Mouse (Mus musculus) gastrocnemius, postnatal 14 days (tissue): Measurements from ENCODE around the gene Rab4b. TPM values are rescaled to one million over a fixed set of nuclear protein-coding genes. Genes with fewer than 3 reads are reported as not detected.

ENCODE experiments used
- DNase-seq: peaks from one replicate; pipeline ENCODE4 v3.0.0; 2021; ENCODE audit warnings: mixed read lengths
- intact Hi-C: fragments of 180-260 bp; cut with DNase I; formaldehyde crosslinking; loops from one replicate; pipeline ENCODE4 v1.15.1; 2025; ENCODE audit warnings: low total_unique reads
- long read RNA-seq, 2 experiments: library from polyadenylated mRNA; stranded (forward); transcript quantifications; one replicate each; pipeline ENCODE4 v2.0.0; 2021
- total RNA-seq, 2 experiments: library from RNA; stranded (reverse); gene quantifications; 2 replicates each; pipeline ENCODE4 v1.2.3; 2021

Rab4b gene
- 10 to 100 TPM; 19.7 to 20.0 TPM for total RNA-seq
- long read RNA-seq, experiment 1, transcript Rab4b-201 (8 exons, 1,192 nt) = major isoform, 16 of 41 reads
- long read RNA-seq, experiment 1, partial matches to known transcripts = 21 of 41 reads
- long read RNA-seq, experiment 1, other reads (novel, unspliced or antisense) = 2 of 41 reads
- long read RNA-seq, experiment 2, transcript Rab4b-201 (8 exons, 1,192 nt) = major isoform, 15 of 23 reads
- long read RNA-seq, experiment 2, partial matches to known transcripts = 2 of 23 reads
- long read RNA-seq, experiment 2, other reads (novel, unspliced or antisense) = 3 of 23 reads

DNA sequence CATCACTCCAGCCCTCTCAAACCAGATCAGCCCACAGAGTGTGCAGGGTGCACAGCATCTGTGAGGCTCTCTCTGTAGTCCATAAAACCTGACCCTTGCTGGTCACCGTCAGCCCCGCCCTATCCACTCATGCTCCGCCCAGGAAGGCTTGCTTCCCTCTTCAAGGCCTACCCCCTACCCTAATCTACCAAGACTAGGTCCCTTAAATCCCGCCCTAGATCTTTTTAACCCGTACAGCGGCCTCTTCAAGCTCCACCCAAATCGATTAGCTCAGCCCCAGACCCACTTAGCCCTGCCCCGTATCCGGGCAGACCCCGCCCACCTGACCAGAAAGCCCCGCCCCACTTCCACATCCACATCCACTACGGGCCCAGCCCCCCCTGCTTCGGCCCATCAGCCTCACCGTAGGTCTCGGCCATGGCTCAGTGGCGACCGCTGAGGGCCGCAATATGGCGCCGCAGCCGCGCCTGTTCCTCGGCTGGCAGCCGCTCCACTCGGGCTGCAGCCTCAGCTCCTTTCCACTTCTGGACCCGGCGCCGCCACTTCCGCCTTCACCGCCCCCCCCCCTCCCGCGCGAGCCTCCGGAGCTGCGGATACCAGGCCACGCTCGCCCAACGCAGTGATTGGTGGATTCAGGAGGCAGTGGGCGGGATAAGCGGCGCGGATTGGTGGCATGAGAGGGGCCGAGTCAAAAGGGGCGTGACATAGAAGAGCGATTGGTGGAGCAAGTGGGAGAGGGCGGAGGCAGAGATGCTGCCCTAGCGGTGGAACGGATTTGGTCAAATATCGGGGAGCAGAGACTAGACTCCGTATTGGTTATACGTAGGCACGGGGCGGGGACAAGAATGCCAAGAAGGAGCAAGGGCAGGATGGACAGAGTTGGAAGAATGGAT lies at the start of gene Rab4b:
Gene Rab4b (minus strand): TSS at position 573 of the 893 bp plus-strand sequence.
- peak; percentile 98 for DNase-seq
- intact Hi-C loops = no loop called here

DNA sequence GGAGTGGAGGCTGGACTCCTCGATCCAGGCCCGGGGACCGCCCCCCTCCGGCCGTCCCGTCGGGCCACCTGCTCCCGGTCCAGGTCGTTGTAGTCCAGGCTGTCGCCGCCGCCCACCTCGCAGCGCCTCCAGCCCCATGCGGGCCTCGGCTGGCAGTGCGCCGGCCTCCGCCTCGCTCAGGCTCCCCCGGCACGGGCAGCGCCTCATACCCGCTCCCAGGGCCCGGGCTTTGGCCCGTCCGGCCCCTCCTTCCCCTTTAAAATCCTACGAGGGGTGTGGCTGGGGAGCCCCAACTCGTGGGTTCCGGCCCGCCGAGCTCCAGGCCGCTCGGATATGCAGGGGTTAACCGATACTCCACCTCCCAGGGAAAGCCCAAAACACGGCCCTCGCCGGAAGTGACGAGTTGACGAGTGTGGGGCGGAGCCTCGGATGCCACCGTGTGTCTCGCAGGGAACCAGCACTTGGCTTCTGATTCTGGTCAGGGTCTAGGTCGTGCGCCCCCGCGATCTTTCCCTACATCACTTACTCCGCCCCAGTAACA lies 49.7 kb upstream of the Rab4b start, which contains the start of gene Itpkc:
Gene Itpkc (minus strand): TSS at position 381 of the 541 bp plus-strand sequence.
- DNase-seq = peak; percentile 94
- intact Hi-C loops = no loop called here

DNA sequence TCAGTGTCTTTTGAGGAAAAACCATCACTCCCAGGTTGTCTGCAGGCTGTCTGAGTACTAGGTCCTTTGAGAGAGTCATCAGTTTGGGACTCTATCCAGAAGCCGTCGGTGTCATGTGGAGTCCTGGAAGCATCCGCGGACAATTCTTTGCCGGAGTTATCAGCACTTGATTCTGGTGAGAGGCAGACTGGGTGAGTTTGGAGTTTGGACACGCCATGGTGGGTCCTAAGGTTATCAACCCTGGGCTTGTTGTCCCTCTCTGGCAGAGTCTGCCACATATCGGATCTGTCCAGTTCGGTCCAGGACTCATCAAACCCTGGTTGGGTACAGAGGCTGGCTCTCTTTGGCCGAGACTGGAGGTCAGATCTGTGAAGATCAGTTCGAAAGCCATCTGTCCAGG lies 49.0 kb upstream of the Rab4b start:
- DNase-seq = peak; percentile 23
- intact Hi-C loops = no loop called here

DNA sequence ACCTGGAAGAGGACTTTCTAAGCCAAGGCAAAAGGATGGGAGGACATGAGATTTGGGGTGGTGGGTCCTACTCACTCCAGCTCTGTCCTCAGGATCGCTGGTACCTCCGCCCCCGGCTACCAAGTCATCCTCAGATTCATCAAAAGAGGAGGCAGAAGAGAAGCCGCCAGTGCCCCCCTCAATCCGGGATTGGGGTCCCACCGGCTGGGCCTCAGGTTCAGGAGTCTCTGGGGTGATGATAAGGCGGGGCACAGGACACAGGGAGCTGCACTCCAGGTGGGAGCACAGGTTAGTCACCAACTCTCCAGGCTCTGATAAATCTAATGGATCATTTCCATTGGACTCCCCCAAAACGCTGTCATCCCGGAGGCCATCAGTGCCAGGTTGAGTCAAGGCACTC lies 48.6 kb upstream of the Rab4b start:
- intact Hi-C loops = no loop called here
- no peak for DNase-seq

DNA sequence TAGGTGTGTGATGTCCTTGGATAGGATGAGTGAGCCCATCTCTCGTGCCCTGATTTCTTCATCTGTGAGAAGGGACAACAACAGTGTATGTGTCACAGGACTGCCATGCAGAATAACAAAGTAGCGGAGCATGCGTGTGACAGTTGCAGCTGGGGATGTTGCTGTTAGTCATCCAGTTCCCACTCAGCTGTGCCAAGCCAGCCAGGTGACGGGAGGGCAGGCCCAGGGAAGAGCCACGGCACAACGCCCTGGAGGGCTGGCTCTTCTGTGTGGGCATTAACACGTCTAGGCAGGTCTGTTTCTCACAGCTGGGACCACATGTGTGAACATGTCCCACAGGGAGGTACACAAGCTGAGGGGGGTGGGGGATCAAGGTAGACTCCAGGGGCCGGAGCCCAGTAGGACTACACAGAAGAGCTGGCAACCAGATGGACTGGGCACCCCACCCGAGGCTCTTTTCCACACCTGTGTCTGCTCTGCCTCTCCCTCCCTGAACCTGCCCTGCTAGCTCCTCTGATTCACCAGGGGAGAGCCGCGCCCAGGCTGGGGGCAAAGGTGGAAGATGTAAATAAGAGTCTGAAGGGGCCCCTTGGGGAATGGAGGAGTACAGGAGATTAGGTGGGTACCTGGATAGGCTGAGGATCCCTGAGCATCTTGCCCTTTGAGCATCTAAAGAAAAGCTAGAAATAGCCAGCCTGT lies 46.3 kb upstream of the Rab4b start:
- intact Hi-C loops = no loop called here
- DNase-seq = peak; percentile 59

DNA sequence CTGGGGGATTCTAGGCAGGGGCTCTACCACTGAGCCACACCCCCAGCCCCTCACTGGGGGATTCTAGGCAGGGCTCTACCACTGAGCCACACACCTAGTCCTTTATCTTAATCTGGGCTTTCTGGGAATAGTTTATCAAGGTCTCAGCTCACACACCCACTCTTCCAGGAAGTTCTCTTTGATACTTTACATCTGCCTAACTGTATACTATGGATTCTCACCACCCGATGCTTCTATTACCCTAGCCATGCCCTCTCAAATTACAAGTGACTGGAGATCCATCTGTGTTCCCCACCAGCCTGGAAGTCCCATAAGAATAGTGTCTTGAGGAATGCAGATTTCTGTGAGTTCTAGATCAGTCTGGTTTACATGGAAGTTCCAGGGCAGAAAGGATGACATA lies 43.8 kb upstream of the Rab4b start:
- DNase-seq = no peak
- intact Hi-C loops = no loop called here

DNA sequence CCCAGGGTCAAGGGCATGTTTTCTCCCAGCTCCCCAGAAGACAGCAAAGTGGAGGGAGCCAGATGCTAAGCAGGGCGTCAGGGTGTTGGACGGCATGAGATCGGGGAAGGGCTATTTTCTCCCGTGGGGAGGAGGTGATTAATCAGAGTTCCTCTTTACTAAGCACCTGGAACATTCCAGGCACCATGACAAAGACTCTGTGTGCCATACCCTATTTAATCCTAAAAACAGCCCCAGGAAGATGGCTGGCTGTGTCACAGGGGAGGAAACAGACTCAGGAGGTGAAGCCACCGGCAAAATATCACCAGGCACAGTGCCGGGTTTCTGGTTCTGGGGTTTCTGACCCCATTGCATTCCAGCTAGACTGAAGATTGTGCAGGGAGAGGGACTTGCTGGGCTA lies 43.2 kb upstream of the Rab4b start:
- intact Hi-C loops = no loop called here
- no peak for DNase-seq

DNA sequence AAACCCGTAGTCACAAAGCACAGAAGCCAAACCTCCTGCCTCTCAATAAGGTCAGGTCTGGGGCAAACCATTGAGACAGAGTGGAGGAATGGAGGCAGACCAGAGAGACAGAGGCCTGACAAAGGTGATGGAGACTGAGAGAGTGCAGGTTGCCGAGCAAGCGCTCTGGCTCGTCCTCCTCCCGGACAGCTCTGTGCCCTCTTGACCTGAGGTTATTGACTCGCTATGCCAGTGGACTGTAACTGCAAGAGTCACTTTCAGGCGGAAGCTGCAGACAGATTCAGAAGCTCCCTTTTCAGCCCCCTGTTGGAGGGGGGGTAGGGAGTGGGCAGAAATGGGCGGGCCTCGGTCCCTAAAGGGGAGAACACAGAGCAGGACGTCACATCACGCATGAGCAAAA lies 41.2 kb upstream of the Rab4b start:
- DNase-seq = no peak
- intact Hi-C loops = no loop called here

DNA sequence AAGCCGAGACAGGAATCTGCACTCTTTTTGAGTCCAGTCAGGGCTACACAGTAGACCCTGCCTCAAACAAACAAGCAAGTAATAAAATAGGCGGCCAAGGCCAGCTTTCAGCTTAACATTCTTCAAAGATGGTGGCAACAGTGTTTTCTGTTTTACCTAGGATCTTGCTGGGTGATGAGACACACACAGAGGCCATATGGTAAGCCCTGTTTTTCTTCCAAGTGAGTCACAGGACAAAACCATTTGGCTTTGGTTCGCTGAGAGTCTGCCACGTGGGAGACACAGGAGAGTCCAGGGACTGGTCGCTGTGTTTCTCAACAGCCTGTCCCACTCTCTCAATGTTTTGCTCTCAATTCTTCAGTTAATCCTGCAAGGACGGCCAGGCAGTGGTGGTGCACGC lies 39.9 kb upstream of the Rab4b start:
- intact Hi-C loops = no loop called here
- no peak for DNase-seq

DNA sequence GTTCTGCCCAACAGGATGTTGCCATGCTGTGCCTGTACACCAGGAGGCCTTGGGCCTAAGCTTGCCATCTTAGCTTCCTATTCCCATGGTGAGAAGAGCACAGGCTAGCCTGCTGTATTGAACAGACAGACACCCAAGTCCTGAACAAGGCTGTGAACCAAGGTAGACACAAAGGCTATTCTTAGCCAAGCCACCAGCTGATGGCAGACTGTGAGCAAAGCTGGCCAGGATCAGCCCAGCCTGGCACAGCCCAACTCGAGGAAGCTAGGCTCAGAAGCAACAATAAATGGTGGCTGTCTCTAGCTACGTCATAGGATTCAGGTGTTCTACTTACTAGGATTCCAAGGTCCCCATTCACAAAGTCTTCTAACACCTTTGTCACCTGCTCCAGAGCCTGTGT lies 33.9 kb upstream of the Rab4b start:
- no peak for DNase-seq
- intact Hi-C loops = no loop called here

DNA sequence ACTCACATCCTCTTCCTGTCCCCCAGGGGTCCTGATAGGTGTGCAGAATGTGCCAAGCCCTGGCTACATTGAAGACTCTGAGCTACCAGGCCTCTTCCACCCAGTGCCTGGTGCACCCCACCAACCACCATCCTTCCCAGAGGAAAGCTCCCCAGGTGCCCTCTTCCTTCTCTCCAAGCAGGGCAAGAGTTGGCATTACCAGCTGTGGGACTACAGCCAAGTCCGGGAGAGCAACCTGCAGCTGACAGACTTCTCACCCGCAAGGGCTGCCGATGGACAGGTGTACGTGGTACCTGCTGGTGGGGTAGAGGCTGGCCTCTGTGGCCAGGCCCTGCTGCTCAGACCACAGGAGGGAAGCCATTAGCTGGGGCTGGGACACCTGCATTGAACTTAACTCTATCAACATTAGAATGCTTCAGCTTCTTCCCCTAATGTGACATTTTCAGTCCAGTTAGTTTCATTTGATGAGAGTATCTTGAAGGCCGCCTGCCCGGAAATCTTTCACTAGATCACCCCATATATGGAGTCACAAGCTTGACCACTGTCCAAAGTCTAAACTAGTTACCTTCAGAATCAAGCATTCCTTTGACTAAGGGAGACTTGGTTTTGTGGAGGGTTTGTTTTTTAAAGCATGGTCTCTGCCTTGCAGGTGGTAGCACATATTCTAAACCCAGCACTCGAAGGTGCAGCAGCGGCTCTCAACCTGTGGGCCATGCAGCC lies 25.2 kb upstream of the Rab4b start:
- intact Hi-C loops = no loop called here
- no peak for DNase-seq

DNA sequence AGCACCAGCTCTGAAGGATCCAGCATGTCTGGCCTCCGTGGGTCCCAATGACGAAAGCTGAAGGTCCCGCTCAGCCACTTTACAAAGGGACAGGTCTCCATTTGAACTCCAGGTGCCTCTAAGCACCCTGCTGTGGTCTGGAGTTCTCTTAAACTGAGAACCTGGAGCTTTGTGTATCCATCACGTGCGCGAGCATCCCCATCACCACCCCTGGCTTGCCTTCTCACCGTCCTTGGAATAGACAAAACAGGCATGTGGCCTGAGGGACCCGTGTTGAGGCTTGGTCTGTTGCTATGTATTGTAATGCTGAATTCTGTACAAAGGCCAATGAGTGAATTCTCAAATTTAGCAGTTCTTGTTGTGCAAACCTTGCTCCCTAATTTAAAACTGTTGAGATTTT lies 20.1 kb upstream of the Rab4b start:
- intact Hi-C loops = no loop called here
- no peak for DNase-seq

DNA sequence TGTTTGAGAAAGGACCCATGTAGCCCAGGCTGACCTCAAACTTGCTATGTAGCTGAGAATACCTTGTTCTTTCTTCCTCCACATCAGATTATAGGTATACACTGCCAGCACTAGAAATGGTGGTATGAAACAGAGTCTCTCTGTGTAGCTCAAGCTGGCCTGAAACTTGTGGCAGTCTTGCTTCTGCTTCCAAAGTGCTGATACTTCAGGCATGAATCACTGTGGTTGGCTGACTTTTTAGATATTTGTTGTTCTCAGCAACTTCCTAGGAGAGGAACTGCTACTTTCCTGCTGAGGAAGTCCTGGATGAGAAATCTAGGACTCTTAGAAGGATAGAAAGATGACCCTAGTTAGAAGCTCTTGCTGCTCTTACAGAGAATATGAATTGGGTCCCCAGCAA lies 19.7 kb upstream of the Rab4b start:
- intact Hi-C loops = no loop called here
- DNase-seq = no peak

DNA sequence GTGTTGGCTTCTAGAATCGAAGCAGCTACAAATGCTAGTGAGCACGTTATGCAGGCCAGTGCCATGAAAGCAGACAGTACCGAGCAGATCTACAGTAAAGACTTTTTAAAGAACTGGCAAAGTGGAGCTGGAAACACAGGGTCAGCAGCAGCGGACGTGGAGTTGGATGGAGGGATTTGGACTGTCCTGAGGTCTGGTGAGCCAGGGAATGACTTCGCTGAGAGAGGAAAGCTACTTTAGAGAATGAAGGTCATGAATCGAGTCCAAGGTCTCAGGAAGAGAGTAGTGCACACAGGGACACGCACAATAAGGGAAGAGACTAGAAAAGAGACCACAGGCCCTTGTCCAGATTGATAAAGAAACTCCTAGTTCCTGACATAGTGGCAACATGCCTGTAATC lies 18.9 kb upstream of the Rab4b start:
- intact Hi-C loops = no loop called here
- no peak for DNase-seq

DNA sequence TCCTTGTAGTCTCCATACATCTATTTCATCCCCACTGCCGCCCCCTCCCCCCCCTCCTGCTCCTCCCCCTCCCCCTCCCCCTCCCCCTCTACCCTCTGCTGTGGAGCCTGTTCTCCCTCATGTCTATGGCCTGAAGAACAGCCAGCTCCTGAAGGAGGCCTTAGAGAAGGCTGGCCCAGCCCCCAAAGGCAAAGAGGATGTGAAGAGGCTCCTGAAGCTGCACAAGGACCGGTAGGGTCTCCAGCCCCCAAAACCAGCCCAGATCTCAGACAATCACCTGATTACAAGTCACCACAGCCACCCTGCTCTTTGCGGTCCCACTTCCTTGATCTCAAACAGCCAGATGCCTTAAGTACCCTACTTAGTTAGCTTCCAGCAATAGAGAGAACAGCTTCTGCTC lies 18.4 kb upstream of the Rab4b start:
- DNase-seq = no peak
- intact Hi-C loops = no loop called here

DNA sequence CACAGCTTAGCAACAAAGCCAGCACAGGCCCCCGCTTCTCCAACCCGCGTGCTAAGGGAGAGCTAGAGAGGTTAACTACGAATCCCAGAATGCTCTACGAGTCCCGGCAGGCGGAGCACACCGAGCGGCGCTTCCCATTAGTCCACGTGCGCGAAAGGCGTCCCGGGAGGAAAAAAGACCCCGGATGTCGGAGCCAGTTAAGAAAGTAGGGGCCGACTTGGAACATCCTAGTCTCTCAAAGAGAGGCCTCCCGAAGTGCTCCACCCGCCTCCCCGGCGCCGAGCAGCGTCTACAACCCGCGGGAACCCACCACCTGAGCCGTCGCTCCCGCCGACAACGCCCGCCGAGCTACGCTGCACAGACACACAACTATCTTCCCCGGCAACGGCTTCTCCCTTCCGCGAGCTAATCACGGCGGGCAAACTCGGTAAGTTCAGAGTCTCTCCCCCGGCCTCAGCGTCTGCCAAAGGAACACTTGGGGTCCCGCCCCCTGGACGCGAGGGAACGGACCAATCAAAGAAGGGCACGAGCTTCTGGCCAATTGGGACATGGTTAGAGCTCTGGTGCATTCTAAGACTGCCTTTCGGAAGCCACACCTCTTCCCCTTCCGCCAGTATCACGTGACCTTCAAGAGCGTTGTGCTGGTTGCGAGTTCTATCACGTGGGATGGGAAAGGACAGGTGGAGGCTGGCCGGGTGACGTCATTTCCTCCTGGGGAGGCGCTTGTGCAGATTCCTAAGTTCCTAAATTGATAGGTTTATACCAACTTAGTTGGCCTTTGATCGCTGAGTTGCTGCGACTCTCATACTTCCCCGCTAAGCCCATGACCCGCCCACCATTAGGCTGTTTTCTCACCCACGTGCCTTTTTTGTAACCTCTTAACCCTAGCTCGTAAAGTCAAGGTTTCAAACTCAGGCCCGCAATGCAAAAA lies 17.2 kb upstream of the Rab4b start, which contains the start of the genes BC024978 and Snrpa:
Gene BC024978 (plus strand): TSS at position 101 of the 931 bp plus-strand sequence.
Gene Snrpa (minus strand): TSS at position 591 of the 931 bp plus-strand sequence.
- DNase-seq = peak; percentile 96
- intact Hi-C loops = no loop called here

DNA sequence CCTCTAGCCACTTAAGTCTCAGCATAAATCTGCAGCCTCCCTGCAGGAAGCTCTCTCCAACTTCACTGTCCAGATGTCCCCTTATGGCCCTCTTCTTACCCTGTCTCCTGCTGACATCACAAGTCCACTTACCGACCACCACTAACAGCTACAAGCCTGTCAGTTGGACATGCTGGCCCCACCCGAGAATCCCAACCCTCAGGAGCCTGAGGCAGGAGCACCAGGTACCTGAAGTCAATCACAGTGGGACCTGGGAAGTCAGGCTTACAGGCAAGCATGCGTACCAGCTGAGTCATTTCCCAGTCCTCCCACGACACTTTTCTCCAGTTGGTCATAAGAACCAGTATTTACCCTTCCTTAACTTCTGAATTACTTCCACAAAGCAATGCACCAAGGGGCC lies 15.0 kb upstream of the Rab4b start:
- intact Hi-C loops = no loop called here
- no peak for DNase-seq

DNA sequence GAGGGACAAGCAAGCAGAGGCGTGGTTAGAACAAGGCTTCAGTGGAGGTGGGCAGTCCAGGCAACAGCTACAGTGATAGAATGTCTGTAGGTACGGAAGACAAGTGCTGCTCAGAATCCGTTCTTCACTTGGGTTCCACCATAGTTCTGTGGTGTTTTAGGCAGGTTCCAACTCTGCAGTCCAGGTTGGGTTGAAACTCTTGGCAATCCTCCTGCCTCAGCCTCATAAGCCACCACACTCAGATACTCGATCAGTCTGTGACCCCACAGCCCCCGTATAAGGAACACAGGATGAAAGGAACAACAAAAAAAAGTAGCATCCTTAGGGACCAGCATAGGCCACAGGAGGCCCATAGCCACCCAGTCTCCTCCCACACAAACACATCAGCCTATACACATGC lies 13.7 kb upstream of the Rab4b start:
- DNase-seq = no peak
- intact Hi-C loops = no loop called here
